Mouse (Mus musculus) G1E-ER4 (cell line): ENCODE data around the gene Dpp6. TPM values are rescaled to one million over a fixed set of nuclear protein-coding genes. Genes with fewer than 3 reads are reported as not detected.

Experiments used
- GATA1 ChIP-seq: IDR thresholded peaks from one replicate; pipeline ENCODE4 v1.8.0; 2012; ENCODE audit warnings: low read length, inconsistent platforms
- polyA plus RNA-seq: library from polyadenylated mRNA; stranded (reverse); fragments of >175 nt; gene quantifications from 2 replicates; pipeline ENCODE4 v1.2.3, GENCODE M21; 2012

The Dpp6 gene
- polyA plus RNA-seq, 1 experiment, result not detected

DNA sequence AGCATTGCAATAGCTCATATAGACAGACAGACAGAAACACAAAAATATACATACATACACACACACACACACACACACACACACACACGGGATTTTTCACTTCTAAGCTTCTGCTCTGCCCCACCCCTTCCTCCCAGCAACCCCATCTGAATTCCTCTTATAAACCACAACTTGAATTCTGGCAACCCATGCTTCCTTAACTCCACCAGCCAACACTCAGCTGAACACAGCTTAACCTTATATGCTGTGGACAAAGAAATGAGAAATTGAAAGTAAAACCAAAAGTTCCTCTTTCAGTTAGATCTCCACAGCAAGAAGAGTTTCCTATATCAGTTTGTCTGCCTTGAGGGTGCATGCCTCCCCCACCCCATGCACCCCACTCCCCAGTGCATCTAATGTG, 378.0 kb downstream of the Dpp6 start:
- no peak for TF ChIP-seq GATA1

GRCm38 (mm10) chr5:27200581-27201341, 383.8 kb downstream of the Dpp6 start:
- no peak for TF ChIP-seq GATA1

GRCm38 (mm10) chr5:27203131-27203530, 386.1 kb downstream of the Dpp6 start:
- no peak for TF ChIP-seq GATA1

- no peak for TF ChIP-seq GATA1
Observed at GRCm38 (mm10) chr5:27204721-27205120, 387.7 kb downstream of the Dpp6 start.

GRCm38 (mm10) chr5:27205754-27206153, 388.8 kb downstream of the Dpp6 start:
- no peak for TF ChIP-seq GATA1

- TF ChIP-seq GATA1, result no peak
Observed at GRCm38 (mm10) chr5:27206213-27206612, 389.2 kb downstream of the Dpp6 start.

DNA sequence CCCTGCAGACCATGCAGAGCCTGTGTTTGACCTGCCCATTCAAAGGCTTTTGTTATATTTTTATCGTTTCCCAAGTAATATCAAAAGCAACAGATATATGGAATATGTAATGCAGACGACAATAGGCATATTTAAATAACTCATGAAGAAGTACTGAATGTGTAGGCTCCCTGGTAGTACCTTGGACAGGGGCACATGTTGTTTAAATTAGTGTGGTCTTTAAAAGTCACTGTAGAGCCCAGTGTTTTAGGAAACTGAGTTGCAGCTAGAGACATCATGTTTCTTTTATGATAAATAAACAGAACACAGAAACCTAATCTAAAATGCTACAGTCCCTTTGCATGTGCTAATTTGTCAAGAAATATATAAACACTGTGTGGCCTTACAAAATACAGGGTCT, 403.1 kb downstream of the Dpp6 start:
- TF ChIP-seq GATA1, result no peak

- TF ChIP-seq GATA1, result no peak
Observed at GRCm38 (mm10) chr5:27242078-27242477, 425.1 kb downstream of the Dpp6 start.

DNA sequence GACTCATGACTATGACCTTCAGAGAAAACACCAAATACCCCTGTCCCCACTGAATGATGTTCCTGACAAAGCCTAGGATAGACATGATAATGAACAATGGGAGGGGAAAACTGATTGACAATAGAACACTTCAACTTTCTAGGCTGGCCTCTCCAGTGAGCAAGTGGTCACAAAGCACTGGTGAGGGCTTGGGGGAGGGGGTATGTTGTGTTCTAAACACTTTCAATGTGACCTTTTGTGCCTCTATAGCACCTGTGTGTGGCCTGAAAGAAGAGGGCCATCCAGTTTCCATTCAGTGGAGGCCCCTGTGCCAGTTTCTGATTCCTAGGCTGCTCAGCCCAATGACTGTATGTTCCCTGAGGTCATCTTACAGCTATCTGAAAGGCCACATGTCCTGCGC, 426.2 kb downstream of the Dpp6 start:
- TF ChIP-seq GATA1, result no peak

GRCm38 (mm10) chr5:27247793-27248192, 430.8 kb downstream of the Dpp6 start:
- no peak for TF ChIP-seq GATA1

GRCm38 (mm10) chr5:27248685-27249084, 431.7 kb downstream of the Dpp6 start:
- no peak for TF ChIP-seq GATA1

- TF ChIP-seq GATA1, result no peak
Observed at GRCm38 (mm10) chr5:27249951-27250350, 432.9 kb downstream of the Dpp6 start.

DNA sequence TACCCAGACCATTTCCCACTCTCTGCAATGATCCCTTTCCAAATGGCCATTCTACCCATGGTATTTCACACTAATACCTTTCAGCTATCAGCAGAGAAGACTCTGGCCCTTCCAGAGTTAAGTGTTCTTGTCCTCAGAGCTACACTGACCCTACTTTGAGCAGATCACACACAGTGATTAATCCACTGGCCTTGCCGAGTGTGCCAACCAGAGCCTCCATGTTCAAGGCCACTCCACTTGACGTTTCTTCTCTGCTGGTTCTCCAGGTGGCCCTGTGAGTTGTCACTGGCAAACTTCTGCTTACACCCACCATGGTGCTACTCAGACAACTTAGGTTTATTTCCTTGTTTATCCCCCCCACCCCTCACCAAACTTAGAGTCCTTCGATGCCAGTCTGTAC, 433.9 kb downstream of the Dpp6 start:
- no peak for TF ChIP-seq GATA1

DNA sequence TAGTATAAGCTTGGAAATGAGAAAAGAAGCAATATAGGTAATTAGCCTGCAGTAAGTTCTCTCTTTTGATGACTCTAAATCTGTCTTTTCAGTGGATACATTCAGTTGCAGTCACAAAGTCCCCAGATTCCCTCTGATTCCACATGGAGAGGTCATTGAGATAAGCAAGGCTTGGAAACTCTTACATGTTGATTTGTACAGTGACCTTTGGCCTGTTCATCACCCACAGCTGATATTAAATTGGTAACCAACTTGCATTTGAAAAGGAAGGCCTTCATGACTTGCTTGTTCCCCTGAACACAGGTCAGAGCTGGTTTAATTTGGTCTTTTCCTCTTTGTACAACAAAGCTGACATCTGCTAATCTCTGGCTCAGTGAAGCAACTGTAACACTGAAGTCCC, 434.4 kb downstream of the Dpp6 start:
- TF ChIP-seq GATA1, result no peak

- TF ChIP-seq GATA1, result no peak
Observed at GRCm38 (mm10) chr5:27255247-27255646, 438.2 kb downstream of the Dpp6 start.

DNA sequence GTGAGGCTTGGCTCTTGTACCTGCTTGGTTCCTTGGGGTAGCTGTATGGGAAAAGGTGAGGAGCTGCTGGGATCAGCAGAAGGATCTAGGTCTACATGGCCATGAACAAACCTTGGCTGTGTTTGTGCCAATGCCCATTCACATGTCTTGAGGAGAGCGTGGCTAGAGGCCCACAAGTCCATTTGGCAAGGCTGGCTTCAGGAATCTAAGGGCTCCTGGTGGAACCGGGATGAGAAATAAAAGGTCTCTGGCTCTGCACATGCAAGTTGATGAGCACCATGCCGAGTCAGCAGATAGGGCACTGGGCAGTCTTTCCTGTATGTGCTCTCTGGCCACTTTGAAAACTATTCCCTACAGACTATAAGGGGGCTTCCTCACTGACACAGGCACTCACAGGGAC, 441.6 kb downstream of the Dpp6 start:
- no peak for TF ChIP-seq GATA1
